Mouse (Mus musculus): ENCODE data around the gene Lrrc4b.

Lrrc4b gene

DNA sequence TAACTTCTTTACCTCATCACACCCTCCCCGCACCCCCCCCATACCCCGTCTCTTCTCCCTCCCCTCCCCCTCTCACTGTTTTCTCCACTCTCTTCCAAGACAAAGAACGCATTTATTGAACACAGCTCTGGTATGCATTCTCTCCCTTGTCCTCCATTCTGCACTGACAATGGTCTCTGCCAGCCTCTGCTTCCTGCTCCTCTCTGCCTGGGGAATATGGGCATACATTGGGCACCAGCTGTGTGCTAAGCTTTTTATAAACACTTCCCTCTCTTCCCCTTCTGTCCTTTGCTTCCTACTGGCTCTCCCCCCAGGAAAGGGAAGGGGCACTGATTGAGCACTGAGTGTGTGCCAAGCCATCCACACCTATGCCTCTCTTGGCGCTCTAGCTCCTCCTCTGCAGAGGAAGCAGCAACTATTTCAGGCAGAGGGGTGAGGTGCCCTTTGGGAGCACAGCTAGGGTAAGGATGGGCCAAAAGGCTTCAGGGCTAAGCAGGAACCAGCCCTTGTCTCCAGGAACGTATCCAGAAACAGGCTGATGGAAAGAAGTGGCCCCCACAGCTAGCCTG, 46.3 kb downstream of the Lrrc4b start:
- in situ Hi-C loops (cut with MboI; ENCODE audit: low sequenced_read_pairs): no loop called here

DNA sequence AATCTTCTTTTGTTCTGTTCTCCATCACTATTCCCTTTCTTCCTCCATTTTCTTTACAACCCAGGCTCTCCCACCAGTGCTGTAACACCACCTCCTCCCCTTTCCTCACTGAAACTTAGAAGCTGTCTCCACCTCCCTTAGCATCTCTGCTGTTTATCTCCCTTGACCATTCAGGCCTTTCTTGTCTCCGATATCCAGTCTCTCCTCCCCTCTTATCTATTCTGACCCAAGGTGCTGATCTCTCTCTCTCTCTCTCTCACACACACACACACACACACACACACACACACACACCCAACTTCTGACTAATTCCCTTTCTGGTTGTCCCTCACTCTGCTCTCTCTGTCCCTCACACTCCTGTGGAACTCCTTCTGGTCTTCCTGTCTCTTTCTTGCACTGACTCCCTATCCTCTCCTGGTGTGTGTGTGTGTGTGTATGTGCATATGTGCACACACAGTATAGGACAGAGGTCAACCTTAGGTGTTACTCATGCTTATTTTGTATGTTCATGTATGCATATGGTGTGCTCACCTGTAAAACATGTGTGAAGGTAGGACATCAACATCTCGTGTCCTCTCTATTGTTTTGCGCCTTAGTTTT, 54.1 kb downstream of the Lrrc4b start:
- in situ Hi-C loops (cut with MboI; ENCODE audit: low sequenced_read_pairs): no loop called here

DNA sequence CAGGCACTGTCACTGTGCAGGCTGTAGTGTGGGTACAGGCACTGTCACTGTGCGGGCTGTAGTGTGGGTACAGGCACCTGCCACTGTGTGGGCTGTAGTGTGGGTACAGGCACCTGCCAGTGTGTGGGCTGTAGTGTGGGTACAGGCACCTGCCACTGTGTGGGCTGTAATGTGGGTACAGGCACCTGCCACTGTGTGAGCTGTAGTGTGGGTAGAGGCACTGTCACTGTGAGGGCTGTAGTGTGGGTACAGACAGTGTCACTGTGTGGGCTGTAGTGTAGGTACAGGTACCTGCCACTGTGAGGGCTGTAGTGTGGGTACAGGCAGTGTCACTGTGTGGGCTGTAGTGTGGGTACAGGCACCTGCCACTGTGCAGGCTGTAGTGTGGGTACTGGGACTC, 55.3 kb downstream of the Lrrc4b start:
- in situ Hi-C loops (cut with MboI; ENCODE audit: low sequenced_read_pairs): no loop called here

DNA sequence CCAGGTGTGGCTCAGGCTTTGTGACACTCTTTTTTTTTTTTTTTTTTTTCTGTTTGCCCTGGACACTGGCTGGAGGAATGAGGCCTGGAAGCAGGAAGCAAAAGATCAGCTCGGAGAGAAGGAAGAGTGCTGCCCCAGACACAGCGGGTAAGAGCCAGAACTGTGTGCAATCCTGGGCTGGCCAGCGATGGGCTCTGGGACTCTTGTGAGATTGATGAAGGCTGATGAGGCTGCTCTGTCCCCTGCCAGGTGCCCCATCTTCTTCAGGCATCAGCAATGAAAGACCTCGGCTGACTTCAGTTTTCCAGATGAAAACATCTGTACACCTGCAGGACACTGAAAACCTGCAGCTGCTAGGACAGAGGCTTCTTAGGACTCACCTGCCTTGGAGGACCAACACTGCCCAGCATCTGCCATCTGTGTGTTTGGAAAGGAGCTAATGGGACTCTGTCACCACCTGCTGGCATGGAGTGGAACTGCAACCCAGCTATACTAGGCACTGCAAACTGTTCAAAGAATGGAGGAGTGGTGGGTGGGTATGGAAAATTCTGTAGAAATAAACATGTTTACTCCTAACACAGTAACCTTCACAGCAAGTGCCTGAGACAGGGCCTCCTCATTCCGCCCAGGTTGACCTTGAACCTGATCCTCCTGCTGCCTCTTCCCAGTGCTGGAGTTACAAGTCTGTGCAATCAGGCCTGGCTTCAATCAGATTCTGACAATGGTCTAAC, 56.2 kb downstream of the Lrrc4b start:
- in situ Hi-C loops (cut with MboI; ENCODE audit: low sequenced_read_pairs): no loop called here

DNA sequence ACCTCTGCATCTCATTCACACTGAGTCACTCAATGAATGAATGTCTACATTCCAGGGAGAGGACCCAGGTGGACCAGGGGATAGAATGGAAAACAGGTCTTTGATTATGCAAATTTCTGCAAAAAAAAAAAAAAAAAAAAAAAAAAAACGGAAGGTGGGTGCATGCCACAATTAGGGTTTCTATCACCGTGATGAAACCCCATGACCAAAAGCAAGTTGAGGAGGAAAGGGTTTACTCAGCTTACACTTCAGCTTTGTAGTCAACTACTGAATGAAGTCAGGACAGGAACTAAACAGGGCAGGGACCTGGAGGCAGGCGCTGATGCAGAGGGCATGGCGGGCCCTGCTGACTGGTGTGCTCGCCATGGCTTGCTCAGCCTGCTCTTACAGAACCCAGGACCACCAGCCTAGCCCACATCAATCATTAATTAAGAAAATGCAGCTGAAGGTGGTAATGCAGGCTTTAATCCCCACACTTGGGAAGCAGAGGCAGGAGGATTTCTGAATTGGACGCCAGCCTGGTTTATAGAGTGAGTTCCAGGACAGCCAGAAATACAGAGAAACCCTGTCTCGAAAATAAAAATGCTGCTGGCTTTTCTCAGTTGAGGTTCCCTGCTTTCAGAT, 56.9 kb downstream of the Lrrc4b start:
- in situ Hi-C loops (cut with MboI; ENCODE audit: low sequenced_read_pairs): no loop called here

DNA sequence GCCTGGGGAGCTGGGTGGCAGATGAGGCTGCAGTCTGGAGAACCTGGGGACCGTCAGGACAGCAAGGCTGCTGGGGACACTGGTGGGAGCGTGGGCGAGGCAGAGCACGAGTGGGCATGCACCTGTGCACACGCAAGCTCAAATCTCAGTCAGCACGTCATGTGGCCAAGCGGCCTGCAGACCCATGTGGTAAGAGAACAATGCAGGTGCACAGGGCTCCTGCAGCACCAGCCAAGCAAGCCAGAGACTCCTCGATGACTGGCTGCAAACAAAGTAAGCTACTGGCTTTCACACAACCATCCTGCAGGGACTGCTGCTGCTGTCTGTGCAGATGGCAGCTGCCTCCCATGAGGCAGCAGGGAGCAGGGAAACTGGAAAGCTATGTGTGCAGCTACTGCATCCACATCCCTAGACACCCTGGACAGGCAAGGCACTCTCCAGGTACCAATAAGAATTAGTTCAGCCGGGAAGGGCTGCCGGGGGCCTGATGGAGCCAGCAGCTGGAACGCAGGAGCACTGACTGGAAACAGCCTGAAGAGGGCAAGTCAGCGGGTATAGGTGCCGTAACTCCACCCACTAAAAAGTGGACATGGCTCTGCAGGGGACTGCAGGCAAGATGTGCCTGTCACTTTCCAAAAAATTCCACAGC, 58.2 kb downstream of the Lrrc4b start:
- in situ Hi-C loops (cut with MboI; ENCODE audit: low sequenced_read_pairs): no loop called here

DNA sequence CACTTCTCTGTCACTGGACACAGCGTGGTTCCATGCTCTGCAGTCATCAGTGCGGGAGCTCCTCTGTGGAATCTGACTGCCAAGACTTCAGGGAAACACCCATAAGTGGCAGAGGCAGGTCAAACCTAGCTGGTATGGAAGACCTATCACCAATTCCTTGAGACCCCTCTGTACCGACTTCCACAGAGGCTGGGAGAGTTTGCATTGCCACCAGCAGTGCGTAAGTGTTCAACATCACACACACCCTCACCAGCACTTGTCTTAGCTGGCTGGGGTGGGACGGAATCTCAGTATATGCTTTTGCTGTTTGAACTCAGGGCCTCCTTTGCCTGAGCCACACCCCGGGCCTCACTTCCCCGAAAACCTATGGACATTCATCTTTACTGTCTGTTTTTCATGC, 59.1 kb downstream of the Lrrc4b start:
- in situ Hi-C loops (cut with MboI; ENCODE audit: low sequenced_read_pairs): no loop called here

DNA sequence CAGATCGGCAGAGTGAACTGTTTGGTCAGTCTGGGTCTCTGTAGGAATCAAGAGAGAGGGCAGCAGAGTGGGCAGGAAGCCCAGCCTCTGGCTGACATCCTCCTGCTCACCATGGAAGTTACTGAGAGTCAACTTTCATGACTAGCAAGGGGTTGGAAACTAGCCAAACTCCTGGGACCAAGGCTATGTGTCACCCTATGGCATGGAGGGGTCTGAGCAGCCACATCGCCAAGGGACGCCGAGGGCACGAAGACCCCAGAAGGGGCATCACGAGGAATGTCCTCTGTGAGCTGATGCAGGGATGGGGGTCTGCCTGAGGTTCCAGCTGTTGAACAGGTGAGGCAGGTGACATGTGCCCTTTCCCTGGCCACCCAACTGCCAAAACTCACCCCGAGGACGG, 59.7 kb downstream of the Lrrc4b start:
- in situ Hi-C loops (cut with MboI; ENCODE audit: low sequenced_read_pairs): no loop called here

DNA sequence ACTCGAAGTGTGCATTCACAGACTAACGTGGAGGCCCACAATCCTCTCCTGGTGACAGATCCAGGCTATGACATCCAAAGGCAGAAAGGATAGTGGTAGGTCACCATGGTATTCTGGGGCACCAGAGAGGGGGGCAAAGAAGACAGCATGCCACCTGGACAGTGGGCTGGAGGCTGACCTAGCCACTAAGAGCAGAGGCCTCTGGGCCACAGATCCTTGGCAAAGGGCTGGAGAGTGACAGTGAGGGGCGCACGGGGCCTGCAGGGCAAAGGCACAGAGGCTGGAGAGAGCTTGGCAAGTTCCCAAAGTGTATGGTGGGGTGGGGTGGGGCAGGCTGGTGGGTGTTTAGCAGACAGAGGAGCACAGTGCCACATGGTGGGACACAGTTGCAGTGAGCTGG, 61.5 kb downstream of the Lrrc4b start:
- in situ Hi-C loops (cut with MboI; ENCODE audit: low sequenced_read_pairs): no loop called here

DNA sequence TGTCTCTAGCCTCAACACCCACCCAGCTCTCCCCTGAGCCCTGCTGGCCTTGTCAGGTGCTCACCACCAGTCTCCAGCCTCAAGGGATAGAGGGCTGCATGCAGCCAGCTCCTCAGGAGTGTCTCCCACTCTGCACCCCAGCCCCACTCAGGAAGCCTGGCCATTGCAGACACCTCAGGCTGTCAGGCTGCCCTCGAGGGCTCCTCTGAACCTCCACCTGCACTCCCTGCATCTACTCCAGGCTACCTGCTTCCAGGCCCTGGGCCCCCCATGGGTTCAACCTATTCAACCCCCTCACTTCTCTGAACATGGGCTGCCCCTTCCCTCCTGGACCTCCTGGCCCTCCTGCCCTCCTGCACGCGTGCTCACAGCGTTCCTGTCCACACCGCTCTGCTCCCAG, 62.6 kb downstream of the Lrrc4b start:
- in situ Hi-C loops (cut with MboI; ENCODE audit: low sequenced_read_pairs): no loop called here

DNA sequence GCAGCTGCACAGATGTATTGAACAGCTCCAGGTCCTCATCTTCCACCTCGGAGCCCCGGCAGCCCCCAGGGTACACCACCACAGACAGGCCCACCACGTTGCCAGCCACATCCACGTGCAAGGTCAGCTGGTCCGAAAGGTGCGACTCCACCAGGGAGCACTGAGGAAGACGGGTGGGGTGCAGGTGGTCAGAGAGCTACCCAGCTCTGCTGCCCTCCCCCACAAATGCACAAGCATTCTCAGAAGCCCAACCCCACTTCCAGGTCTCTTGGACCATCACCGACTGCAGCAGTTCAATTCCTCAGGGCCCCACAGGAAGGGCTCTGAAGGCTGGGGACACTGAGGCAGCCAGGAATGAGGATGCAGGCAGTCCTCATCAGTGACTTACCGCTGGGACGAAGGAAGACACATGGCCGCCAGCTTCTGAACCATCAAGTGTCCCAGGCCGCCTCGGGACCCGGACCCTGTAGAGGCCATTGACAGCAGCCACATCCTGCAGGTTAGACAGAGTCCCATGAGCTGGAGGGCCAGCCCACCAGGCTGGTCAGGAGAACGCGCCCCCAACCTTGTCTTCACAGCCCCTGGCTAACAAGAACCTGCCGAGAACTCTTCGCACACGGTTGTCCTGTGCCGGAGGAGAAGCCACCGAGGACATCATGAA, 63.5 kb downstream of the Lrrc4b start:
- in situ Hi-C loops (cut with MboI; ENCODE audit: low sequenced_read_pairs): no loop called here

DNA sequence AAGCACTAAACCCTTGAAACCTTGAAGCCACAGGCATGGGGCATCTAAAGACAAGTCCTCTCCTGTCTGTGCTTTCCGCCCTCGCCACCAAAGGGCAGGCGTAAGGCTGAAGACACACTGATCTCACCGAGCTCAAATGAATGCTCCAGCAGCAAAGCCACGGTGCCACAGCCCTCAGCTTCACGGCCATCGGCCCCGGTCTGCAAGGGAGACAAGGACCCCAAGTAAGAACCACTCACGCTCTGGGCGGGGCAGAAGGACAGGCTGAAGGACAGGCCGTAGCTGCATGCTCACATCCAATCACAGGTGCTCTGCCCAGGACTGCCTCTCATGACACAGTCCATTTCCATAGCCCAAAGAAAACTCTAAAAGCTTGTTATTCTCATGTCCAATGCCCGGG, 65.9 kb downstream of the Lrrc4b start:
- in situ Hi-C loops (cut with MboI; ENCODE audit: low sequenced_read_pairs): no loop called here

DNA sequence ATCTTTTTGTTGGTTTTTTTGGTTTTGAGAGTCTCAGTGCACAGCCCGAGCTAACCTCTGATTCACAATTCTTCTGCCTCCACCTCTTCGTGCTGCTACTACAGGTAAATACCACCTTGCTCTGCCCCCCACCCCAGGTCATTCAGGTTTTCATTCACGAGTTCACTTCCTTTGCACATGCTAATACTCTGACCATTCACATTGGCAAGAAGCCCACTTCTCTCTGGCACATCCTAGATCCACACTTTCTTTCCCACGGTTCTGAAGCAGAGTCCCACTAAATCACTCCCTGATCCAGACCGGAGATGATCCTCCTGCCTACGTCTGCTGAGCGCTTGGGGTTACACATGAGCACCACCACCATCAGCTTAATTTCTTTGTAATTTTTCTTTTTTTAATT, 66.3 kb downstream of the Lrrc4b start:
- in situ Hi-C loops (cut with MboI; ENCODE audit: low sequenced_read_pairs): no loop called here

DNA sequence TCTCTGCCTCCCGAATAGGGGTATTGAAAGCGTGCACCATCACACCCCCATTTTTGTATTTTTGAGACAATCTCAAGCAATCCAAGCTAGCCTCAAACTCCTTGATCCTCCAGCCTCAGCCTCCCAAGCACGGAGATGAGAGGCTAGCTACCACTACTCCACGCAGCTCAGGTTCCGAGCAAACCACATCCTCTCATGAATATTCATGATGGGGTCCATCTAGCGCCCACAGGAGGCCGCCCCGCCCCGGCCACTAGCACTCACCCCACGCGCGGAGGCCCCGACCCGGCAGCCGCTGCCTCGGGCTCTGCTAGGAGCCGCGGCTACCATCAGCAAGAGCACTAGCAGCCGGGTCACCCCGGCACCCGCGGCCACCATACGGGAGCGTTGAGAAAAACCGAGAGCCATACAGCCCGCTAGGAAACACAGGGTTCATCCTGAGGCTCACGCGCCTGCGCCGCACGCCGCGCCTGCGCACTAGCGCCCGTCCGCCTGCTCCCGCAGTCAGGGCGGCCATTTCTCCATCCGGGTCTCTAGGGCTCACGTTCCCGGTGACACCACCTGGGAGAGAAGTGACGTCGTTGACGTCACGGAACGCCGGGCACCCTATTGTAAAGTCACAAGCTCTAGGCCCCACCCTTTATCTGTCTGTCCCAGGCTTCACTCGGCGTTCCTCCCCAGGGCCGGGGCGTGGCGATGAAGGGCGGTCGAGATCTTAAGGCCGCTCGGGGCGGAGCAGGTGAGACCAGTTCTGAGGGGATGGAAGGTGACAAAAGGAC, 67.4 kb downstream of the Lrrc4b start, which contains the start of the genes Emc10 and Fam71e1:
Gene Emc10 (minus strand): TSS at position 538 of the 779 bp plus-strand sequence.
Gene Fam71e1 (plus strand): TSS at position 590 of the 779 bp plus-strand sequence.
- in situ Hi-C loops (cut with MboI; ENCODE audit: low sequenced_read_pairs): no loop called here

DNA sequence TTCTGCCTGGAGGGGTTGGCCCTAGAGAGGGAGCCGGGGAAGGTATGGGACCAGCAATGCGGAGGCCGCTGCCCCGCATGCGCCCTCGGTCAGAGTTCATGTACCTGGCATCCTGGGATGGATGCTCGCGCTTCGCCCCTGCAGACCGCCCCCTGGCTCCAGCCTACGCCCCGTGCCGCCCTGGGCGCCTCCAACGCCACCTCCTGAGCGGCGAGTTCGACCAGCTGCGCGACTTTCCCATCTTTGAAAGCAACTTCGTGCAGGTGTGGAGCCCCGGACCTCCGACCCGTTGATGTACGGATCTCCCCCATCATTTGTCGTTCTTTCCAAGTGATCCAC, 67.9 kb downstream of the Lrrc4b start:
- in situ Hi-C loops (cut with MboI; ENCODE audit: low sequenced_read_pairs): no loop called here

DNA sequence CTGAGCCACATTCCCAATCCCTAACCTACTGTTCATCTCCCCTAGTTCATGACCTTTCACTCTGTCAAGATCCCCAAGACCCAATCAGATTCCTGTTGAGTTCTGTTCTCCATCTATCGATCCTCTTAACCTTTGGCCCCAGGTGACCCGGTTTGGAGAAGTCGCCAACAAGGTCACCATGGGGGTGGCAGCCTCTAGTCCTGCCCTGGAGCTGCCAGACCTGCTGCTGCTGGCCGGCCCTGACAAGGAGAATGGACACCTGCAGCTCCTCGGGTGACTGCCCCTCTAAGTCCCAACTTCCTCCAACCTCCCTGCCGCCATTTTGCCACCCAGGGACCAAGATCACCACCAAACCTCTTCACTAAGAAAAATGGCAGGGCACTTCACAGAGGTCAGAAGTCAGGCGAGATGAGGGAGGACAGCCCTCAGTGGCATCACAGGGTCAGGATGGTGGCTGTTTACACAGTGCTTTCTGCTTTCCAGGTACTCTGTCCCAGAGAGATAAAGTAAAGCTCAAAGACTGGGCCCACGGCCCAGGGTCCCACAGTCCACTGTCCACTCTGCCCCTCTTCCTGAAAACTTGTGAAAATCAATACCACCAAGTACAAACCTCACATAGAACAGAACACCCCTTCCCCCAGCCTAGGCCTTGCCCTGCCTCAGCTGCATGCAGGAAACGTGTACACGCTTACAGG, 68.7 kb downstream of the Lrrc4b start:
- in situ Hi-C loops (cut with MboI; ENCODE audit: low sequenced_read_pairs): no loop called here

DNA sequence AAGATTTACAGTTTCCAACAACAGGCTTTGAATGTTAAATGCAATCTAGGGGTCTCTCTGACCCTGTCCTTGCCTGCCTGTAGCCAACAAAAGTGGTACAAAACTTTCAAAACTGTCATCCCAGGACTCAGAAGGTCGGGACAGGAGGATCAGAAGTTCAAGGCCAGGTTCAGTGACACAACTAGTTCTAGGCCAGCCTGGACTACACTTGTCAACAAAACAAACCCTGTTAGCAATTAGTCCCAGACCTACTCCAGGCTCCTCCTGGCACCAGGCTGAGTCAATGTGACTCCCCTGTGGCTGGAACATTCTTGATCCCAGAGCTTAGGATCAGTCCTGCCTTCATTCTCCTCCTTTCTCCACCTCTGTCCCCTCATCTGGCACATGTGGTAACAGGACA, 70.1 kb downstream of the Lrrc4b start:
- in situ Hi-C loops (cut with MboI; ENCODE audit: low sequenced_read_pairs): no loop called here

DNA sequence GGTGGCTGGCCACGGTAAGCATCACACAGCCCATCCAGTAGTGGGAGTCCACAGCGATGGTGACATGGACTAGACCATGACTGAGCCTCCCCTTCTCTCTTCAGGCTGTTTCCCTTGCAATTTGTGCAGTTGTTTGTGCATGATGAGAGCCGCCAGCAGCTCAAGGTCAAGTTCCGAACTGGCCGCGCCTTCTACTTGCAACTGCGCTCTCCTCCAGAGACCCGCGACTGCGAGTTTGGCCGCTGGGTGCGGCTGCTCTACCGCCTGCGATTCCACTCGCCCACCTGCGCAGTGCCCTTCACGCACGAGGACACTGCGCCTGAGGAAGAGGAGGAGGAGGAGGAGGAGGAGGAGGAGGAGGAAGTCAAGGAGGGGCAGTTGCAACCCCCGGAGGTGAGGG, 71.2 kb downstream of the Lrrc4b start:
- in situ Hi-C loops (cut with MboI; ENCODE audit: low sequenced_read_pairs): loop anchor here (25.0 kb wide), 1 partner anchor 137 kb away; no protein-coding TSS in a partner anchor

DNA sequence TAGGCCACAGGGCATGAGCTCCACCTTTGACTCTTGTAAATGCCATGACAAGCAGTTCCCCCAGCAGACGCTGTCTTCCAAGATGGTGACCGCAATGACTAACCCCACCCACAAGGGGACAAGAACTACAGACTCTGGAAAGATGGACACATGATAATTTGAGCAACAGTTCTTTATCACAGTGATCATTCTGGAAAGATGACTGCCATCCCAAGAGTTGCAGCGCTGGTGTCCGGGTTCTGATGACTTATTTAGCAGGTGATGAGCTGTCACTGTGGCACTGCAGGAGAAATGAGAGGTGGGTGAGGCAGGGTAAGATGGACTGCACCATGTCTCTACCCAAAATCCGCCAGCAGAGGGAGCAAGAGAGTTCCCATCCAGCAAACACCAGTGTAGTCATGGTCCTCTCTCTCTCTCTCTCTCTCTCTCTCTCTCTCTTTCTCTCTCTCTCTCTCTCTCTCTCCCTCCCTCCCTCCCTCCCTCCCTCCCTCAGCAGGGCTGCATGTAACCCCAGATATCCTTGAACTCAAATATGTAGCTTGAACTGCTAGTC, 72.8 kb downstream of the Lrrc4b start:
- in situ Hi-C loops (cut with MboI; ENCODE audit: low sequenced_read_pairs): loop anchor here (25.0 kb wide), 1 partner anchor 136 kb away; no protein-coding TSS in a partner anchor
